Mouse (Mus musculus) gastrocnemius, postnatal 10 days (tissue): ENCODE measurements around the gene Hscb. TPM values are rescaled to one million over a fixed set of nuclear protein-coding genes. Genes with fewer than 3 reads are reported as not detected.

ENCODE experiments used
- DNase-seq: peaks from one replicate; pipeline ENCODE4 v3.0.0; 2021; ENCODE audit warnings: mixed read lengths
- total RNA-seq, 2 experiments: library from RNA; stranded (reverse); gene quantifications; 2 replicates each; pipeline ENCODE4 v1.2.3; 2021

Hscb gene
- total RNA-seq, 2 experiments from 2014 or later: 12.0 to 12.8 TPM

- DNase-seq: no peak
Measured at GRCm38 (mm10) chr5:110780761-110781528, 58.6 kb downstream of the Hscb start.

- DNase-seq: peak; percentile 96
Measured at GRCm38 (mm10) chr5:110779998-110780760, 59.4 kb downstream of the Hscb start, which contains the start of gene Pus1. TSS of gene Pus1 (minus strand) at chr5:110780659.

DNA sequence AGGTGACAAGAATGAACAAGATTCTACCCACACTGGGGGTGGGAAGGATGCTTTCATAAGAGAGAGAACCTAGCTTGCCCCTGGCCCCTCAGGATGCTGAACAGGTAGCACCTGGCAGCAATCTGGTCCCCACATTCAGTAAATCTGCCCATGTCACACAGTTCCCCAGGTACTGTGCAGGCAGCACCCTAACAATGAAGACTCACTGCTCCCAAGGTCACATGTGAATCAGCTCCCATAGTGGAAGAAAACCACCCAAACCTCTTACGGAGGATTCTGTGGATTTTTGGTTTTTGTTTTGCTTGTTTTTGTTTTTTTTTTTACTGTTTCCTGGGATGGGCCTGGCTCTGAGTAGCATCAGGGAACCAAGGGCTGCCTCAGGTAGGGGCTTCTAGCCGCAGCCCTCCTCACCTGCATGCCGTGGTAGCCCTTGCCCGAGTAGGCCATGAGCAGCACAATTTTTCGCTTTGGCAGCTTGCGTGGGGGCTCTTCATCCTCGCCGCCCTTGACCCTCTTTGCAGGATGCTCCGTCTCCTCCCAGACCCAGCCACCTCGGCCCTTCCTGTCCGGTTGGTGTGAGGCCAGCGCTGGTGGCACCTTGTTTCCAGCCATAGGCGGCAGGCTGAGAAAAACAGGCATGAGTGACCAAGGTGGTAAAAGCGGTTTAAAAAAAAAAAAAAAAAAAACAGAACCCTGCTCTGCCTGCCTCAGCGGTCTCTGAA is 60.1 kb downstream of the Hscb start:
- no peak for DNase-seq

Other genes starting within 250 kb of the Hscb start
- 10 to 100 TPM; 15.5 to 16.9 TPM for gene Noc4l, start 186.4 kb downstream of the Hscb start, total RNA-seq
- 10 to 100 TPM in 1 of 2 experiments, 1 to 10 TPM in 1; 9.5 to 10.8 TPM for gene Ddx51, start 186.3 kb downstream of the Hscb start, total RNA-seq
- 10 to 100 TPM; 34.9 to 51.7 TPM for gene Ep400, start 69.1 kb downstream of the Hscb start, total RNA-seq
- gene Pus1, start 59.1 kb downstream of the Hscb start, total RNA-seq: 10 to 100 TPM; 14.1 to 15.9 TPM
- 10 to 100 TPM; 26.2 to 34.1 TPM for gene Ulk1, start 29.7 kb downstream of the Hscb start, total RNA-seq
- gene Chek2, start 202 bp upstream of the Hscb start, total RNA-seq: 1 to 10 TPM; 3.8 to 5.0 TPM
- 10 to 100 TPM; 24.5 to 25.2 TPM for gene Ttc28, start 40.0 kb upstream of the Hscb start, total RNA-seq